Mouse (Mus musculus) brain, embryonic 14.5 days (tissue): ENCODE measurements around the gene Ddo.

Experiments
- CTCF ChIP-seq: fragments of 200-500 bp; IDR thresholded peaks from 2 replicates; pipeline ENCODE4 v1.5.1; 2012; ENCODE audit warnings: inconsistent platforms, mild to moderate bottlenecking, moderate library complexity, borderline replicate concordance; ENCODE audit not compliant: insufficient read depth, insufficient read length; ENCODE audit errors: extremely low read depth
- POLR2A ChIP-seq: fragments of 200-500 bp; IDR thresholded peaks from 2 replicates; pipeline ENCODE4 v1.6.1; 2012; ENCODE audit warnings: mild to moderate bottlenecking, inconsistent platforms, borderline replicate concordance; ENCODE audit not compliant: poor library complexity, insufficient read depth, insufficient read length, severe bottlenecking; ENCODE audit errors: extremely low read depth

DNA sequence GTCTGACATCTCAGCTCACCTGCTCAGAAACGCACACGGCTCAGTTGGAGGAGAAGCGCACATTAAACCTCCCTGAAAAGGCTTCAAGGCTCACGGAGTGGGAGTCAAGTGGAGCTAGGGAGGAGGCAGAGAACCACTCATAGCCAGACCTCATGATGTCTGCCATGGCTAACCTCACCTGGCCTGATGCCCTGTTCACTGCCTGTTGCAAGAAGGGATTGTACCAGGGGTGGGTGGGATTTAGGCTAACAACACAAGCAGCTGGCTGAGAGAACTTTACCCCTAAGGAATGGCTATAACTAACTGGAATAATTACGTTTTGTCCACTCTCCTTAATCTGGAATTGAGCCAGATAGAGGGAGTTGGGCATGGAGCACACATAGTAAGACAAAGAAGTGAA is 646 bp downstream of the Ddo start:
- TF ChIP-seq CTCF (no peak), POLR2A (no peak)
